Mouse (Mus musculus): ENCODE data around the gene D630045J12Rik.

Gene D630045J12Rik

DNA sequence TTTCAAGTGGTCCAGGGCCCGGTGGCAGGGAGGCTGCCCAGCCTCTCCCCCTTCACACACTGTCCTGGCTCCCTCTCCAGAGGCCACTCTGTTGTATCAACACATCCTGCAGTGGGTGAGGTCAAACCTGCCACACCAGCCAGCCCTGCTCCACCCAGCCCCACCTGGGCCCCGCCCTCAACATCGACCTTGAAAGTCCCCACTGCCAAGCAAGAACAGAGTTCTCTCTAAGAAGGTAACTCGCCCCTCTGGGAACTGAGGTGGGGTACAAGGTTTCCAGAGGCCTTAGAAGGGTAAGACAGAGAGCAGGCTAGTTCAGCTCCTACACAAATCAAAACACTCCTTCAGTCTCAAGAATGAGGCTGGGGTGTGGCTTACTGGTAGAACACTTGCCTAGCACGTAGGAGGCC lies 156.8 kb downstream of the D630045J12Rik start:
- no peak for DNase-seq (ENCODE audit: low read depth, low spot score)

- no peak for DNase-seq (ENCODE audit: low read depth, low spot score)
Observed at GRCm38 (mm10) chr6:38094701-38095100, 159.1 kb downstream of the D630045J12Rik start.

DNA sequence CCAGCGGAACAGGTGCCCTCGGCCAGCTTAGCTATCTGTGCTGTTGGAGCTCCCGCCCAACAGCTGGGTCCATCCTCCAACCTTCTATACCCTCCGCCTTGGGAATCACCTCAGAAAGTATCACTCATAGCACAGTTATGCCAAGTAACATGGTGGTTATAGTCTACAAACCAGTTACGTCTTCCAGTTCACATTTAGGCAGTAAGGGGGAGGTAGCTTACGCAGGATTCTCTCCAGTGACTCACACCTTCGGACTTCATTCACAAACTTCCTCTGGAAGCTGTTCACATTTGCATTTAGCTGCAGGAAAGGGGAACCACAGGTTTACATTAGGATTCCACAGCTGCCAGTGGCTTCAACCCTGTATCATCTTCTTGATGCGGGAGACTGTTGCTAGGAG lies 161.3 kb downstream of the D630045J12Rik start:
- no peak for DNase-seq (ENCODE audit: low read depth, low spot score)

- no peak for DNase-seq (ENCODE audit: low read depth, low spot score)
Observed at GRCm38 (mm10) chr6:38087242-38088026, 166.4 kb downstream of the D630045J12Rik start.

DNA sequence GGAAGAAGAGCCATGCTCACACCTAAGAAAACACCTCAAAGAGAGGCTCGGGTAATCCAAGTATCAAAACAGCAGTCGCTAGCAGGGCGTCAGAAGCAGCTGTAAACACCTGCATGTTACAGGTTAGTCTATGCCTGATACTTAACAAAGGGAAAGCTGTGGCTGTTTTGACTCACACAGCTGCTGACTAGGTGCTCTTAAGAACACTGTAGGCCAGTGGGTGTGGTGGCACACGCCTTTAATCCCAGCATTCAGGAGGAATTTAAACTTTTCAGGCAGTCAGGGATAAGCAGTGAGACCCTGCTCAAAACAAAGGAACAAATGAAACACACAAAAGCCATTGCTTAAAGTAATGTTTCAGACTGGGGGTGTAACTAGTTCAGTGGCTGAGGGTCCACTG lies 170.6 kb downstream of the D630045J12Rik start:
- DNase-seq (ENCODE audit: low read depth, low spot score): no peak

DNA sequence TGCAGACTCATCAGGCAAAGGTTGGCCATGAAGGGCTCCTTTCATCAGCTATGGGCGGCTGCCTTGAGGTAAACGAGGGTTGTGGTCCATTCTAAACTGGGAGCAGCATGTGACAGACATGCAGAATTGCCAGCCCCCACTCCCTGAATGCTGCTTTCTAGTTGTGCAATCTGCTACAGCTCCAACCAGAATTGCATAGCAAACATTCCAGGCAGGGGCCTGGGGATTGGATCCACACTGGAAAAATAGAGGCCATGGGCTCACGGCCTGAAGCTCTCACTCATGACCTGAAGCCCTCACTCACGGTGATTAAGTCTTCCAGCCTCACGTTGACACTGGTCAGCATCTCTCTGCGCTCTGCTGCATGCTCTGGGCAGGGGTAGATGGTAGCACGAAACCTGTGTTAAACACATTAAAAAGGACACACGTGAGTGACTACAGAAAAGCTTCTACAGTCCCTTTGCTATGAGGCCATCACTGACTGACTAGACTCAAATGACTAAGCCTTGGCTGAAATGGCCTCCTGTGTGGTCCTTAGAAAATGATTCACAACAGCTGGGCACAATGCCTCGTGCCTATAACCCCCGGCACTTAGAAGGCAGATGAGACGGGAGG lies 172.0 kb downstream of the D630045J12Rik start:
- DNase-seq (ENCODE audit: low read depth, low spot score): no peak

DNA sequence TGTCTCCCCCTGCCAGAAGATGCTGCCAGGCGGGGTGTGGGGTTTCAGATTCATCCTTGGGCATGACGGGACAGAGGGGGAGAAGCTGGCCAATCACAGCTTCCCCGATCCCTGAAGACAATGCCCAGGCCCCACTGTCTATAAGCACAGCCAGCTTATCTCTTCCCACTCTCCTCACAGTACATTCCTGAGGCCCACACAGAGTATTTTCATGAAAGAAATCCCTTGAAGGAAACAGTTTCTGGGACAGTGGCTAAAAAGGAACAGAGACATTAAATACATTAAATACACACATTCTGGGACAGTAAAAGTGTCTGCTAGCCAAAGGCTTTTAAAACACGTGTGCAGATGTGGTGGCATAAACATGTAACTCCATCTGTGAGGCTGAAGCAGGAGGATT lies 173.4 kb downstream of the D630045J12Rik start:
- no peak for DNase-seq (ENCODE audit: low read depth, low spot score)

- no peak for DNase-seq (ENCODE audit: low read depth, low spot score)
Observed at GRCm38 (mm10) chr6:38073592-38073991, 180.2 kb downstream of the D630045J12Rik start.
